Mouse (Mus musculus) CH12.LX (cell line): ENCODE measurements at regions not wholly inside any gene's neighbourhood (a gene's known extent, or its start where the extent isn't known, plus 50 kb on each side); places are given as distances from the start of the nearest gene placed in this dataset.

Experiments
- CTCF ChIP-seq, 2 experiments: IDR thresholded peaks in 1 of 2; conservative IDR thresholded peaks in 1 of 2; 2 replicates each; pipeline ENCODE4 v1.5.1; 2011 to 2012; ENCODE audit warnings: low read depth in 2 of 2, low read length in 2 of 2, improper control_type of control experiment in 1 of 2, inconsistent platforms in 1 of 2, mild to moderate bottlenecking in 1 of 2, moderate library complexity in 1 of 2
- PAX5 ChIP-seq: IDR thresholded peaks from 2 replicates; pipeline ENCODE4 v1.6.1; 2012; ENCODE audit warnings: low read length, inconsistent platforms, mixed read lengths
- POLR2A ChIP-seq: IDR thresholded peaks from 2 replicates; pipeline ENCODE4 v1.6.1; 2011; ENCODE audit warnings: low read depth, mild to moderate bottlenecking, improper control_type of control experiment, low read length

DNA sequence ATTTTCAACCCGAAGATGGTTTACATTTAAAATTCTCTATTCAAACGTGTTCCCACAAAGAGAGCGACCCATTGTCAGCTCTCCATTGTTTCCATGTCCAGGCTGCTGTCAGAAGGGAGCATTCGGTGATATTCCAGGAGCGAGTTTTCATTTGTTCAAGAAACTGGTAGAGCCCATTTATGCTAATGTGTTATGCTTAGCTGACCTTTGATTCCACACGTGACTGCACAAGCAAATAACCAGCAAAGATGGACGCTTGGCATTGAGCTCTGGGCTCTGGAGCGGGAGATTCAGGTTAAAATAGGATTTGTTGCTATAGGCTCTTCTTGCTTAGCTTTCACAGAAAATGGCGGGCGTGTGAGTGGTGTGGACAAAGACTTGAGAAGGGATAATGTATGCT, 105.3 kb upstream of the Prickle1 start:
- TF ChIP-seq POLR2A: no peak
- no peak for TF ChIP-seq CTCF (conservative IDR thresholded peaks at IDR 0.05 in 1 of 2, IDR thresholded peaks at IDR 0.05 in 1 of 2; ENCODE audit: low read depth in 2 of 2, low read length in 2 of 2)
- TF ChIP-seq PAX5: no peak
